In genomic region chr6:29527361-29528164, GRCm38 (mm10) we compare ENCODE assay signal across 8 mouse cellular contexts. TPM values are rescaled to one million over a fixed set of nuclear protein-coding genes. Genes with fewer than 3 reads are reported as not detected.
DNase-seq lines count a peak whose midpoint lies in the region; ATAC-seq and TF ChIP-seq lines count a peak whose summit lies in the region.

No protein-coding gene starts in this region.

- H3K4me1 ChIP-seq in spleen, adult 2 months (ENCODE audit: control insufficient read depth, insufficient read depth, insufficient read length): peaks cover 24% of the 10 kb centered on the region; the same call in 1 of the 2 replicates
- H3K4me1 ChIP-seq in forebrain, embryonic 11.5 days (replicated peaks; ENCODE audit: control insufficient read depth, insufficient read depth, low read length): peaks cover 2% of the 10 kb centered on the region; the same call in 1 of the 2 replicates
- H3K4me1 ChIP-seq in limb, embryonic 15.5 days: peaks cover 33% of the 10 kb centered on the region

- no peaks in the 10 kb centered on the region; the same call in 1 of the 2 replicates for H3K27me3 ChIP-seq in spleen, adult 2 months (ENCODE audit: control insufficient read depth, insufficient read depth, low read length)
- H3K27me3 ChIP-seq in forebrain, embryonic 11.5 days (ENCODE audit: control insufficient read depth, insufficient read depth, low read length): peaks cover 48% of the 10 kb centered on the region
- H3K27me3 ChIP-seq in limb, embryonic 15.5 days: peaks cover 52% of the 10 kb centered on the region
- H3K27me3 ChIP-seq in splenic B cell, adult 2 months (ENCODE audit: control insufficient read depth, insufficient read depth, low read length, poor library complexity, severe bottlenecking): no peaks in the 10 kb centered on the region

- no peak overlapping the region; the same call in 1 of the 2 replicates for H3K9ac ChIP-seq in forebrain, embryonic 11.5 days (ENCODE audit: low read length)
- peak overlapping the region; percentile 50; the same call in 1 of the 2 replicates for H3K9ac ChIP-seq in limb, embryonic 15.5 days

- no peak for TF ChIP-seq CTCF in spleen, adult 2 months (IDR thresholded peaks at IDR 0.05; ENCODE audit: extremely low read depth, insufficient read depth, insufficient read length, insufficient replicate concordance)

- TF ChIP-seq POLR2A in spleen, adult 2 months (IDR thresholded peaks at IDR 0.05; ENCODE audit: low read depth, low read length): no peak

- H3K4me3 ChIP-seq in spleen, adult 2 months (ENCODE audit: extremely low read depth, insufficient read depth, insufficient read length): peak overlapping the region; percentile 69
- peak overlapping the region; percentile 49 for H3K4me3 ChIP-seq in forebrain, embryonic 11.5 days (ENCODE audit: low read depth, low read length)
- peak overlapping the region; percentile 50 for H3K4me3 ChIP-seq in limb, embryonic 15.5 days

- peak in 1 of 2 experiments; percentile 58 for DNase-seq in spleen, adult 2 months (ENCODE audit: low read depth in 1 of 2, low spot score in 2 of 2)
- no peak for DNase-seq in spleen, postnatal 4 days (ENCODE audit: low spot score in 2 of 2)
- no peak for DNase-seq in forebrain, embryonic 11.5 days (ENCODE audit: low spot score)
- peak; percentile 40 for DNase-seq in splenic B cell, adult 2 months (ENCODE audit: low read depth, low spot score)
- DNase-seq in cerebellum, adult 8-10 months: no peak
- no peak for DNase-seq in left cerebral cortex, adult 9 months (ENCODE audit: low spot score in 2 of 2)
- no peak for DNase-seq in adrenal gland, postnatal 36 days

- H3K9me3 ChIP-seq in forebrain, embryonic 11.5 days (ENCODE audit: control insufficient read depth, low read length): no peaks in the 10 kb centered on the region
- no peaks in the 10 kb centered on the region for H3K9me3 ChIP-seq in limb, embryonic 15.5 days

- no peak for ATAC-seq in forebrain, embryonic 11.5 days (replicated peaks; ENCODE audit: low FRiP score)
- ATAC-seq in limb, embryonic 15.5 days (ENCODE audit: insufficient number of reproducible peaks, low FRiP score, low TSS enrichment, low read depth): no peak

- peaks cover 13% of the 10 kb centered on the region for H3K36me3 ChIP-seq in spleen, adult 2 months (ENCODE audit: control insufficient read depth, insufficient read depth, low read length)
- H3K36me3 ChIP-seq in forebrain, embryonic 11.5 days (ENCODE audit: control insufficient read depth, insufficient read depth, low read length): no peaks in the 10 kb centered on the region
- no peaks in the 10 kb centered on the region for H3K36me3 ChIP-seq in limb, embryonic 15.5 days
- peaks cover 6% of the 10 kb centered on the region for H3K36me3 ChIP-seq in splenic B cell, adult 2 months (ENCODE audit: control insufficient read depth, insufficient read depth, low read length, poor library complexity, severe bottlenecking)

- peak overlapping the region; percentile 91 for H3K4me2 ChIP-seq in forebrain, embryonic 11.5 days (ENCODE audit: low read depth, low read length, severe bottlenecking)
- peak overlapping the region; percentile 96 for H3K4me2 ChIP-seq in limb, embryonic 15.5 days

- WGBS in spleen, adult 2 months: 7% methylated on average over 34 of the region's 34 CpGs
- WGBS in forebrain, embryonic 11.5 days: 5% methylated on average over 34 of the region's 34 CpGs
- WGBS in limb, embryonic 15.5 days: 4% methylated on average over 34 of the region's 34 CpGs

- peak overlapping the region; percentile 95 for H3K27ac ChIP-seq in spleen, adult 2 months (ENCODE audit: insufficient read depth, low read length)
- H3K27ac ChIP-seq in forebrain, embryonic 11.5 days (ENCODE audit: low read depth, low read length): no peak overlapping the region
- H3K27ac ChIP-seq in limb, embryonic 15.5 days: no peak overlapping the region

RNA-seq across cellular contexts. Expression of gene Irf5, which starts 1.1 kb away (rescaled TPM):
- polyA plus RNA-seq in spleen, adult 2 months (2012; rRNA removed): 136 and 178 TPM in 2 replicates
- polyA plus RNA-seq in forebrain, embryonic 11.5 days (2014; fragmentation: Nextera tagmentation; extraction: Ambion mirVana): 2.1 and 2.6 TPM in 2 replicates
- 4.6 and 6.0 TPM in 2 replicates for polyA plus RNA-seq in limb, embryonic 15.5 days (2015; fragmentation: Nextera tagmentation; extraction: Ambion mirVana)
- total RNA-seq in adrenal gland, postnatal 36 days (2021): 1 to 10 TPM; 4.4 to 4.9 TPM

RNA-seq across cellular contexts. Expression of gene Kcp, which starts 19.8 kb away (rescaled TPM):
- polyA plus RNA-seq in spleen, adult 2 months (2012; rRNA removed): 10.1 and 10.2 TPM in 2 replicates
- 9.6 and 14.4 TPM in 2 replicates for polyA plus RNA-seq in forebrain, embryonic 11.5 days (2014; fragmentation: Nextera tagmentation; extraction: Ambion mirVana)
- polyA plus RNA-seq in limb, embryonic 15.5 days (2015; fragmentation: Nextera tagmentation; extraction: Ambion mirVana): 25.8 and 26.5 TPM in 2 replicates
- total RNA-seq in adrenal gland, postnatal 36 days (2021): 1 to 10 TPM; 3.5 to 4.6 TPM

RNA-seq across cellular contexts. Expression of gene Atp6v1fnb, which starts 56.3 kb away (rescaled TPM):
- polyA plus RNA-seq in spleen, adult 2 months (2012; rRNA removed): 0.34 TPM in 1 of 2 replicates, not detected in the other
- polyA plus RNA-seq in forebrain, embryonic 11.5 days (2014; fragmentation: Nextera tagmentation; extraction: Ambion mirVana): 0.29 TPM in 1 of 2 replicates, not detected in the other
- not detected in 2 replicates for polyA plus RNA-seq in limb, embryonic 15.5 days (2015; fragmentation: Nextera tagmentation; extraction: Ambion mirVana)
- total RNA-seq in adrenal gland, postnatal 36 days (2021): under 1 TPM in 1 of 2 experiments, not detected in 1; 0.43 TPM

Comparison
In these comparisons a context has a peak if more than half of its experiments do, and no peak if none do; other contexts are left out.
1. RNA of gene Irf5, which starts 1.1 kb away (polyA plus RNA-seq): 136 to 178 TPM in spleen, adult 2 months; 4.6 to 6.0 TPM in limb, embryonic 15.5 days and 2.1 to 2.6 TPM in forebrain, embryonic 11.5 days; every median in the first group is over 10 times any median in the second.
2. Peak in every context shown above with its lines, with median percentiles within 50 percentile points of each other: H3K4me3 ChIP-seq.